Mouse (Mus musculus): ENCODE measurements around the gene Larp4b. TPM values are rescaled to one million over a fixed set of nuclear protein-coding genes. Genes with fewer than 3 reads are reported as not detected.
"Not testable (repeated sequence)": the region's sequence is repeated elsewhere in the genome, so short reads cannot be mapped to it uniquely, and the experiment has no call there.

The Larp4b gene
- 10 to 100 TPM; 78.7 to 86.5 TPM for total RNA-seq (2021)
- long read RNA-seq, experiment 1, full-length matches to known transcripts: 5 of 29 reads
- long read RNA-seq, experiment 1, partial matches to known transcripts: 10 of 29 reads
- long read RNA-seq, experiment 1, other reads (novel, unspliced or antisense): 14 of 29 reads
- long read RNA-seq, experiment 2, full-length matches to known transcripts: 15 of 47 reads
- long read RNA-seq, experiment 2, partial matches to known transcripts: 24 of 47 reads
- long read RNA-seq, experiment 2, other reads (novel, unspliced or antisense): 8 of 47 reads

DNA sequence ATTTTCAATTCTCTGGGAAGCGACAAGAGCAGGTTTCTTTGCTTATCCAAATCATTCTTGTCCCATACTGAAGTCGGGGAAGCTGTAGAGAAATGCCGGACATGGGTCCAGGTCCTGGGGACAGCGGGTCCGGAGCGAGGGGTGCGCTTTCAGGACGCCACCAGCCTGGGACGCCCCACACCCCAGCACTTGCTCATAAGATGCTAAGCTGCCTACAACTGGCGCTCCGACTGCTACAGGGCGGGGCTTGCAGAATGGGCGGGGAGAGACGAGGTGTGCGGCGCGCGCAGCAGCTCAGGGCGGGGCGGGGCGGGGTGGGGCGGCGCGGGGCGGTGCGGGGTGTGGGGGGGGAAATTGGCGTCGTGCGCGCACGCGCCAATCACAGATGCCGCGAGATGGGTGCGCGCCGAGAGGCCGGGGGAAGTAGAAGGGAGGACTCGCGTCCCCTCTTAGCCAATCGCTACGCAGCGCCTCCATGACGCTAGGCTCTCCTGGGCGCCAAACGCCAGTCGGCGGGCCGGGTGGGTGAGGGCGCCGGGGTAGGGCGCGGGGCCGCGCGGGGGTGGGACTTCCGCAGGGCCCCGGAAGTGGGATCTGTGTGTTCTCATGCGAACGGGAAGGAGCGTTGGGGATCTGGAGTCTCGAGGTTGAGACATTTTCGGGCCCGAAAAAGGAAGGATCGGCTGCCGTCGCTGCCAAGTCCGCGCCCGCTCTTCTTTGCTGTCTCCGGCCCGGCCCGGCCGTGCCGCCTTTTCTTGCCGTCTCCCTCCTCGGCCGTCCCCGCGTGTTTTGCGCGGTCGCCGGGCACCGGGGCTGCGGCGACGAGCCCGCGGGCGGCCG lies at the start of gene Larp4b:
Larp4b (plus strand) TSS at position 566 of the 840 bp plus-strand sequence.
- DNase-seq (ENCODE audit: low spot score in 2 of 2): peak; percentile 96 to 98

DNA sequence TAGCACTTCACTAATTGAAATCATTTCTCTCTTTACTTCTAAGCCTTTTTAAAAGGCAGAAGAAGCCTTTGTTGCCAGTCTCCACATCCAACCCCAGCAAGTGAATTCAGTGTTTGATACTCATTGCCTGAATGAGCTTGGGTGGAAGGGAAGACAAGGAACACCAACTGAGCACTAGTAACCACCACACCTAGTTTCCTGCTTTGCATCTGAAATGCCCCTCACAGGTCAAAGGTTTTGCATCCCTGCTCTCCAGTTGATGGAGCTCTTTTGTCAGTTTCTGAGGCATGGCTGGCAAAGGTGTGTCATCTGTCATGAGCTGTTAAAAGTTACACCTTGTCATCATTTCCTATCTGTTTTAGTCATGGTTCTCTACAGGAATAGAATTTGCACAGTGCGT lies 49.0 kb upstream of the Larp4b start:
- no peak for DNase-seq (ENCODE audit: low spot score in 2 of 2)

GRCm38 (mm10) chr13:9052049-9052691 lies 41.5 kb upstream of the Larp4b start:
- not testable (repeated sequence) for DNase-seq (ENCODE audit: low spot score in 2 of 2)

DNA sequence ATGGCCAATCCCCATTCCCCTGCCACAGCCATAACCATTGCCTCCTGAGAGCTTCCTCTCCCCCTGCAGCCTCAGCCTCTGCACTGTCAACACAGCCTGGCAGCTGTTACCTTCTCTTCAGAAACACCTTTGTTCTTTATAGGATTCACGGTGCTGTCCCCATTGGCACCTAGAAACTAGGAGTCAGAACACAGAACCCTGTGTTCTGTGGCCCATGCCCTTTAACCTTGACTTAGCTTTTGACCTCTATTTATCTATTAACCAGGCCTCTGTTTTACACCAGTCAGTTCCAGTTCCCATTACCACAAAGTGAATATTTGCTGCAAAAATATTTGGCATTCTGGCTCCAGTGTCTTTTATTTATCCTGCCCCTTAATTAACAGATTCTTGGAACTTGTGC lies 36.4 kb upstream of the Larp4b start:
- DNase-seq (ENCODE audit: low spot score in 2 of 2): no peak

- DNase-seq (ENCODE audit: low spot score in 2 of 2): no peak
Observed at GRCm38 (mm10) chr13:9058706-9059105, 35.0 kb upstream of the Larp4b start.

- no peak for DNase-seq (ENCODE audit: low spot score in 2 of 2)
Observed at GRCm38 (mm10) chr13:9061394-9061793, 32.3 kb upstream of the Larp4b start.

DNA sequence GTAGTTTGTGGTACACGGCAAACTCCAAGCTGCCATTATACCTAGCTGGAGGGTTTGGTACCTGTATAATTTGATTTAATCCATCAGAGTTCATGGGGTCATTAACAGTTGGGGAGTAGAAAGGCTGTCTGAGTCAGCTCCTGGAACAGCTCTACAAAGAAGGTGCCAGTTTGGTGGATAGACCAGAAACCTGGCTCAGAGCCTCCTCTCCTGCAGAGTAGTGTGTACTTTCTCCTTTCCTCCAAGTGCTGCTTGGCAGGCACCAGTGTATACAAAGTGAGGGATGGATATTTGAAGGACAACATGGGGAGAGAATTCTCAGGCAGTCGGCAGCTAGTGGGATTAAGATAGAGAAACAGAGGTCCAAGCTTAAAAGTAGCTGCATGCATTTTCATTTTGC lies 29.5 kb upstream of the Larp4b start:
- no peak for DNase-seq (ENCODE audit: low spot score in 2 of 2)

DNA sequence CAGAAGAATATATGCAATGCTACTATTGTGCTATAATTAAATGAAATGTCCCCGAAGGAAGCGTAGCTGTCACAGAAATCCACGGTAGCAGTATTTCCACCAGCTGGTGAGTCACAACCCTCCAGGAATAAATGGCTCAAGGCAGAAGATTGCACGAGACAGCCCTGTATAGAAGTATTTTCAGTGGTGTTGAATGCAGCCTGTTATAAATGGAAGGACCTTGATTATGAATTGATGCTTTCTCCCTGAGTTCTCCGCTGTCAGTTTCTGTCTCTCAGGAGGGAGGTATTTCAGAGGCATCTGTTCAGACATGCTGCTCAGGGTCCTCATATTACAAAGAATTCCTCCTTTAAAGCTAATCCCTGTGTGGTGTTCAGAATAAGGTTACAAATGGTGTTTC lies 27.6 kb upstream of the Larp4b start:
- DNase-seq (ENCODE audit: low spot score in 2 of 2): no peak

DNA sequence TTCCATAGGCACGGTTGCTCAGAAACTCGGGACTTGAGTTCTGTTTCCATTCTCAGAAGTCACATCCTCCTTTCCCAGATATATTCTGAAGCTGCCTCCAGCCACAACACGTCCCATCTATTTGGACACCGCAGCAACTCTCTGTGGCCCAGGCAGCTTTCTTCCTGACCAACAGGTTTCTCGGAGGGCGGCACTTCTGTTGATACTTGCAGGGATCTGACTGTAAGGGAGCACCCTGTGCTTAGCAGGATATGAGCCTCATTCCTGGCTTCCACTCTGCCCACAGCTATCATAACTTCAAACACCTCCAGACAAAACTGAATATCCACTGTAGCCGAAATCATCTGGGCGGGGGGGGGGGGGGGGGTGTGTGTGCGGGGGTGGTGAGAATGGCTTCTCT lies 22.7 kb upstream of the Larp4b start:
- DNase-seq (ENCODE audit: low spot score in 2 of 2): no peak

DNA sequence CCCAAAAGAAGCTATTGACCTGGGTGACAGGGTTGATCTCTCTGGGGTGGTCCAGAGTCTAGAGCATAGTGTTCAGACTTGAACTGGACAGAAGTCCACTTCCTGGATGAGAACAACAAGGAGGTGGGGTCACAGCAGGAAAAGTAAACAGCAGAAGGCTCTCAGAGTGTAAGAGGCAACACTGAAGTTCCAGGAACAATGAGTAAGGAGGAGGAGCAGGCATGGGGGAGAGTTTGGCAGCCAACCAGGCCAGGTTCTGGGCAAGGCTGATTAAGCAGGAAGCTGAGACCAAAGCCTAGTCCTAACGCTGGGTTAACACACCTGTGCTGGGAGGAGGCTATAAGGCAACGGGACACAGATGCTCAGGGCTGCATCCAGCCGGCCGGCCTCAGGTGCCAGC lies 19.9 kb upstream of the Larp4b start:
- no peak for DNase-seq (ENCODE audit: low spot score in 2 of 2)

DNA sequence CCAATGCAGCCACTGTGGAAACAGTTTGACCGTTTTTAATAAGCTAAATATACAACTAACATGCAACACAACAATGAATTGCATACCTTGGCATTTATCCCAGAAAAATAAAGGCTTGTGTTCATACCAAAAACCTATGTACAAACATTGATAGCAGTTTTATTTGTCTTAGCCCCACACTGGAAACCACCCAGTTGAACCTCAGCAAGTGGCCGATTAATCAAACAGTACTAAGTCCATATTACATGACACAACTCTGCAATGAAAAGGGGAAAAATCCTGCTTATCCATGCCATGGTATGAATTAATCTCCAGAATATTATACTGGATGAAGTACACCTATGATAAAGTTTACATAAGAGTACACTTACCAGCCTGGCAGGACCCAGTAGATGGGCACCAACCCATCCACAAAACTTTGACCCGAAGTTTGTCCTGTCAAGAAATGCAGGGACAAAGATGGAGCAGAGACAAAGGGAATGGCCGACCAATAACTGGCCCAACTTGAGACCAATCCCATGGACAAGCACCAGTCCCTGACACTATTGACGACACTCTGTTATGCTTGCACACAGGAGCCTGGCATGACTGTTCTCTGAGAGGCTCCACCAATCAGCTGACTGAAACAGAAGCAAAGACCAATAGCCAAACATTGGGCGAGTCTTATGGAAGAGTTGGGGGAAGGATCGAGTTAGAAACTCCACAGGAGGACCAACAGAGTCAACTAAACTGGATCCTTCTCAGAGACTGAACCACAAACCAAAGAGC lies 17.7 kb upstream of the Larp4b start:
- no peak for DNase-seq (ENCODE audit: low spot score in 2 of 2)

GRCm38 (mm10) chr13:9082128-9082883 lies 11.4 kb upstream of the Larp4b start:
- no peak for DNase-seq (ENCODE audit: low spot score in 2 of 2)

DNA sequence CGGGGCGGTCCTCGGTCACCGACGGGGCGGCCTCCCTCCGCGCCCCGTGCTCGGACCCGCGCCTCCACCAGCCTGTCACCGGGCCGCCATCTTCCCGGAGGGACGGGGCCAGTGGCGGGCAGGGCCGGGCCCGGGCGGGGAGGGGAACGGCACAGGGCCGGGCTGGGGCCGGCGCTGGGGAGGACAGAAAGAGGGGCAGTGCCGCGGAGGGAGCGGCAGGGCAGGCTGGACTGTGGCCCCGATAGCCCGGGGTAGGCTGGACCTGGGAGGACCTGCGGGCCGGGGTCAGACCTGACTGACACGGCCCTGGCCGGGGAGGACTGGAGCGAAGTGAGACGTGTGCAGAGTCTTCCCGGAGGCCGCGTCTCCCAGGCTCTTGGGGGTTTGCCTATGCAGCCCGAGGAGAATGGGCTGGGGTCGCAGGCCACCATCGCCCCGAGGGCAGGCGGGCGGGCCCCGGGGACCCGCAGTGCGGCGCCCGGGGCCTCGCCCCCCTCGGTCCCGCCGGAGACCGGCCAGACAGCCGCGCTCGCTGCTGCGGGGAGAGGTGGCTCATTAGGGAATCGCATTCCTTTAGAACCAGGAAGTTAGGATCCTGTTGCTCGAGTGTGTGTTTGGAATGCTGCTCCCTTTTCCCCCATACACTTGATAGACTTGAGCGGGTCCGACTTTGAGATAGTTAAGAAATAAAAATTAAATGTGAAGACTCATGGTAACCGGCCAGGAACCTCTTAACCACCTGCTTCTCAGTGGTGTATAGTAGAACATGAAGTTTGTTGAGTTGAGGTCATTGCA lies 702 bp downstream of the Larp4b start:
- DNase-seq (ENCODE audit: low spot score in 2 of 2): peak; percentile 27 to 56

DNA sequence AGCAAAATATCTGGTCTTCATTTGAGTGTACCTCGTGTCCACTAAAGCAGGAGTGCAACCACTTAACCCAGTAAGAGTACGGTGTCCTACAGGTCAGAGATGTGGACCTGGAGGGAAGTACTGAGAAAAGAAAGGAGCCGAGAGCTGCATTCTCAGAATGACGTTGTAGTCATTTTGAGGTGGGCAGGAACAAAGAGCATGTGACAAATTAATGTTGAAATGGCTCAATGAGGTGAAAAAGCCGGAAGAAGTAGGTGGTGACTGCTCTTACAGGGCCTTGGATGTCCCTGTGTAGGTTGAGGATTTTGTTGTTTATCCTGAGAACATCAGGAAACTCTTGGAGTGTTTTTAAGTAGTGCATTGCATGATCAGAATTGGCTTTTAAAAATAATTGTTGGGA lies 5.6 kb downstream of the Larp4b start:
- DNase-seq (ENCODE audit: low spot score in 2 of 2): no peak

DNA sequence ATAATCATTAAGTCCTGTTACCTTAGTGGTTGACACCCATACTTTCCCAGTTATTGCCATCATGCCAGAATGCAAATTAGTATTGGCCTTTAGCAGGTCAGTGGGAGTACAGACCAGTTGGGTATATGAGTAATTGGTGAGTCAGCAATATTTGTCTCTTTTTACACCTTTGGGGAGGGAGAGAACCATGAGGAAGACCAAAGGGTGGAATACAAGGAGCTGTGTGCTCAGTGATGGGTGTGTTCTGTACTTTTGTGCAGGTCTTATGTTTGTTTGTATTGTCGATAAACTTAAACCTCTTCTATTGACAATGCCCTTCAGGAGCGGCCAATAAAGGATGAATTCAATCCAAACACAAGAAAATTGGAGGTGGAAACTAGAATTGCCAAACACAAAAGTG lies 6.8 kb downstream of the Larp4b start:
- DNase-seq (ENCODE audit: low spot score in 2 of 2): no peak

- no peak for DNase-seq (ENCODE audit: low spot score in 2 of 2)
Observed at GRCm38 (mm10) chr13:9106246-9106645, 12.6 kb downstream of the Larp4b start.

GRCm38 (mm10) chr13:9106992-9107858 lies 13.5 kb downstream of the Larp4b start:
- no peak for DNase-seq (ENCODE audit: low spot score in 2 of 2)

DNA sequence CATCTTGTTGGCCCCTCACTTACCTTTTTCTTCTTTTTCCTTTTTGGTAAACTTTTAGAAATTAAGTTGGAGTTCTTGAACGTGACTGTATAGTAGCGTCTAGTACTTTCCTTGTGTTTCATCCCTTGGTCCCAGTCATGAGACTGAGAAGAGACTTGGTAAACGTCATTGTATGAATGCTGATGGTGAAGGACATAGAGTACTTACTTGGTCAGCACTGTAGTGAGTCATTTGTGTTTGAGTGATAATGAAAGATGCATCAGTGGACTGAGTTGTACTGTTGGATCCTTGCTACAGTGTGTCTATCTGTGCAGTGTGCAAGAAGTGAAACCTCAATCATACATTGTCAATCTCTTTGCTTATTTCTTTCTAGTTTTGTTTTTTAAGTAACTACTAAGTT lies 20.1 kb downstream of the Larp4b start:
- no peak for DNase-seq (ENCODE audit: low spot score in 2 of 2)

Data from gastrocnemius, postnatal 4 days (tissue).